Mouse (Mus musculus) T-helper 1 cell (primary cell): ENCODE results near the gene Agbl4.

ENCODE experiments used
- in situ Hi-C: fragments of 300-600 bp; cut with MboI, MseI; formaldehyde crosslinking; loops from one replicate; pipeline ENCODE4 v1.15.1; 2025; ENCODE audit warnings: high pct_unique_total_duplicates

Gene Agbl4

DNA sequence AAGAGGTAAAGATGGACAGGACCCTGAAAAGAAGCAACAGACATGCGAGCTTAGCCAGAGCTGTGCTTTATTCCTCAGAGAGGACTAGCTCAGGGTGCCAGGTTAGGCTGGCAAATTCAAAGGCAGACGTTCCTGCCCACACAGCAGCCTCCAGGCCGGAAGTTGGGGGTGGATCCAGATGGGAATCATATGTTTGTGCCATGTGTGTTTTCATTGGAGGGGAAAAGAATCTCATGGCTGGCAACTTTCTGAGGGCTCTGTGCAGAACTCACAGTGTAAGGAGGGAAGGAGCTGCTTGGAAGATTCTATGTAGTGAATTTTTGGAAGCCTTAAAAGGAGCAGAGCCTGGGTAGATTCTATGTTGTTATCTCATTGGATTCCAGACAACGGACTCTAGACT, 519.1 kb downstream of the Agbl4 start:
- in situ Hi-C loops, result no loop called here

DNA sequence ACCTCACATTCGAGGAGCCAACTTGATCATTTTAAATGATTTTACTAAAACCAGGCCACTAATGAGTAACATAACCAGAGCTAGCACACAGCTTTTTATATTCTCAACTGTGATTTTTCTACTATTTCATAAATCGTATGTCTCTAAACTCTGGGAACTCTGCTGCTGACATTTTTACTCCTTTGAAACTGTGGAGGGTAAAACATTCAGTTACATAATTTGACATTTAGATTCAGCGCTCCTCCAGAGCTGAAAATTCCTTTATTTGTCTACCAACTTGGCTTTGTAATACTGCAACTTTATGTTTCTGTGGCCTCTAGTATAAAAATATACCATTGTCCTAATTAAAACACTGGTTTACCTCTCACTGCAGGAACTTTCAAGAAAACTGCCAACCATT, 523.6 kb downstream of the Agbl4 start:
- in situ Hi-C loops, result no loop called here

DNA sequence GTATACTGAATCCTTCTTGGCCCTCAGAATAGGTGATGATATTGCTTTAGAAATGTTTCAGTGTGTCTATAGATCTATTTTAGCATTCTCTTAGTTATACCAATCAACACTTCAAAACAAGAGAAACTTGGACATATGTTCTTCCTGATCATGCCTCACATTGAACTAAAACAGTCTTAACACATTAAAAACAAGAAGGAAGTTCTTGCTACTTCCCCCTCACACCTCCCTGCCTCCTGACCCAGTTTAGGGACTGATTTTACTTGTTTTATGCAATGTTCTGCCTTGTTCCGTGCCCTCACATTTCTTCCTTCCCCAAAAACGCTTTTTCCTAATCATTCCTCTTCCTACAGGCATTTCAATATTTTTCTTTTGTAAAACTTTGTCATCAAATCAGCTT, 604.2 kb downstream of the Agbl4 start:
- in situ Hi-C loops, result no loop called here

DNA sequence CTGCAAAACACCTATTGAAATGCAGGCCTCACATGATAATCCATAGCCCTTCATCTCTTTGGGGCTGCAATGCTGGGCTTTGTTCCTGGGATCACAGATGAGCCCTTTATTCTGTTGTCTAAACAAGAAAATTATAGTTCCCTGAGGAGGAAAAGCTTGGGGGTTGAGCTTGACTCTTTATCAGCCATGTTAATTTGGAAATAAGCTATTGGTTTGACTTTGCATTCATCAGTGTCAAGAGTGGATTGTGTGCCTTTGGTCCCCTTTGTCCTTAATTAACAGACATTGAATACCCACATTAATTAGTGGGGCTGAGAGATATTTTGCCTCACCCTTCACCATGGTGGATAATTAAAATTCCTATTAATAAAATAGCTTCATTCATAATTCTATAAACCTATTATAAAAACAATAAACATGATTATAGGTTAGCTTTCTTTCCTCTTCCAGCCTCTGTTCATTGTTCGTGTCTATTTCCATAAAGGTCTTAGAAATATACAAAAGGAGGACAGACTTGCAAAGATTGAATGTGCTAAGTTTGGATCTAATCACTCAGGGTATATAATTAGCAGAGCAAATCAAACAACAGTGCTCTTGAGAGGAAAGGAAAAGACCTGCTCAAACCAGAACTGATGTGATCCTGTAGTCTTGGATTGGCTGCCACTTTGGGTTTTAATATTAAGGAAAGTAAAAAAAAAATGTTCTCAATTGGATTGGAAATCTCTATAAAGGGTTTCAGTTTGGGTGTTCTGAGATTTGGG, 607.4 kb downstream of the Agbl4 start:
- in situ Hi-C loops, result no loop called here

DNA sequence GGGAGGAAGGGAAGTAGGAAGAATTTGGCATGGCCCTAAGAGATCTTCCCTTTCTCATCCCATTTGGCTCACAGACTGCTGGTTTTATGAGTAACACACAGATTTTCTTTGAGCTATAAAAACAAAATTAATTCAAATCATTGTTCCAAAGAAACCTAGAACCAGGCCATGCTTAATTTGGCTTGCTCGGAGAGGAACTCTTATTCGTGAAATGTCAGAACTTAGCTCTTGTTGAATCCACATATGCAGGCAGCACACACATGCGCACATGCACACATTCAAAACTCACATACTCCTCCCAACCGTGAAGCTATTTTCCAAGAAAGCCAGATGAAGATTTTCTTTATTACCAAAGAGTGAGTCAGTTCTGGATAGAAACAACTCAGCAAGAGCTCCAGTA, 621.9 kb downstream of the Agbl4 start:
- in situ Hi-C loops, result no loop called here

DNA sequence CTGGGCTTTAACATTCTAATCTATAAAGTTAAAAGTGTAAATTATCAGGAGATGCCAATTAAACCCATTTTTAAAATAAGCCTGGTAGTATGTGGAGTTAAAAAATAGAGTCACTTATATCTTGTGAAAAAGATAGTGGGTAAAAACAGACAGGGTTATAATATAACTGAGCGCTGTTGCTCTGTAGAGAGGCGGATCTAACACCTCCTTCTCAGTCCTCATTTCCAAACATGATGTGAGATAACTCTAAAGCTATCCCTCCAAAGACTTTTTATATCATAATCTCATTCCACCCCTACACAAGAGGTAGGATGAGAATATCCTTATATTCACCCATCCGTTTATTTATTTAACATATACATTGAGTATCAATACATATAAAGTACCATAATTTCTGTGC, 669.9 kb downstream of the Agbl4 start:
- in situ Hi-C loops, result no loop called here

DNA sequence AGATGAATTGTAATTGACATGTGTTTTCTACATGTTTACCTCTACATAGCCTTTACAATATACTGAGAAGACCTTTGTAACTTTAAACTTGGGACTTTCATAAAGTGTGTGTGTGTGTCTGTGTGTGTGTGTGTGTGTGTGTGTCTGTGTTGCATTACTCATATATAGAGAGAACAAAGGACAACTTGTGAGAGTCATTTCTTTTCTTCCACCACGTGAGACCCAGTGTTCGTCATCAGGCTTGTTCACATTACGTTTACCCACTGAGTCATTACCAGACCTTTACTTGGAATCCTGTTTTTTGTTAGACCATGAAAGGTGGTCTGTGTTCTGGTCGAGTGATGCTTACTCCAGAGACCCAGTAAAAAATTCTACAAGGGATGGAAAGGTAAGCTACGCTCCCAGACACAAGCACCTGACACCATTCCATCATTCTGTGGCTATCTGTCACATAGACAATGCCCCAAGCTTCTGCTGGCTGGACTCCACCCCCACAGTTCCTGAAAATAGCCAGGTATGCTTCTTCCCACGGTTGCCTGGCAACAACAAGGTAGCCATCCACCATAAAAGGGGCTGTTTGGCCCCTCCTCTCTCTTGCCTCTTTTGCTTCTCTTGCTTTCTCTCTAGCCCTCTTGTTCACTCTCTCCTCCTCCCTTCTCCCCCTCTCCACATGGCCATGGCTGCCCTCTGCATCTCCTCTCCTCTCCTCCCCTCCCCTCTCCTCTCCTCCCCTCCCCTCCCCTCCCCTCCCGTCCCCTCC, 676.5 kb downstream of the Agbl4 start:
- in situ Hi-C loops, result no loop called here

DNA sequence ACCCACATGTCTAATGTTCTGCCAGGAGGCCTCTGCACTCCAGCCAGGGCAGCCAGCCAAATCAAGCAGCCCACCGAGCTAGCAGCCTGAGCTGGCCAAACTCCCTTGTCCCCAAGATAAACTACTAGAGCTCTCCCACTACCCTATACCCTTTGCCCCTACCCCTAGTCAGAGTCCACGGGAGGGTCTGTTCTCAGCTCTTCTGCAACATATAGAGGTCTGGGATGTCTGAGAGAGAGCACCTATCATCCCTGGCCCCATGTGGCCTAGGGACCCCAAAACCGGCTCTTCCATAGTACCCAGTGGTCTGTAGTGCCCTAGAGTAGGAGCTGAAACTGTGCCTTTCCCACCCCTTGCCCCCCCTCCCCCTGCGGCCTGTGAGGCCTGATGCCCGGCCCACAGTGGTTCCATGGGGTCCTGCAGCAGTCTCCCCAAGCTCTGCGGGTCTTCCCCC, 677.3 kb downstream of the Agbl4 start:
- in situ Hi-C loops, result no loop called here

DNA sequence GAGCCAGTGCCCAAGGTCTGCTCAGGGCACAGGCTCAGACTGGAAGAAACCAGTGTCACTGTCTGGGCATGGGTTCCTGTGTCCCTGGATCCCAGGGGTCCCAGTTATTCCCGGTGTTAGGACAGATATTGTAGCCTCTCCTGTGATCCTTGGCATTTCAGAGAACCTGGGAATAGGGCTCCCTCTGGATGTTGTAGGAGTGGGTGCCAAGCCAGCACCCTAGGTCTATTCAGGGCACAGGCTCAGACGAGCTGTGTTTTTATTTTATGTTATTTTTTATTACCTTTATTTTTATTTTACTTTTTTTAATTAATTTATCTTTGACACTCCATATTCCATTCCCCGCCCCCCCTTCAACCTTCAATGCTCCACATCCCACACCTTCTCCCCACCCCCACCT, 680.3 kb downstream of the Agbl4 start:
- in situ Hi-C loops, result no loop called here

DNA sequence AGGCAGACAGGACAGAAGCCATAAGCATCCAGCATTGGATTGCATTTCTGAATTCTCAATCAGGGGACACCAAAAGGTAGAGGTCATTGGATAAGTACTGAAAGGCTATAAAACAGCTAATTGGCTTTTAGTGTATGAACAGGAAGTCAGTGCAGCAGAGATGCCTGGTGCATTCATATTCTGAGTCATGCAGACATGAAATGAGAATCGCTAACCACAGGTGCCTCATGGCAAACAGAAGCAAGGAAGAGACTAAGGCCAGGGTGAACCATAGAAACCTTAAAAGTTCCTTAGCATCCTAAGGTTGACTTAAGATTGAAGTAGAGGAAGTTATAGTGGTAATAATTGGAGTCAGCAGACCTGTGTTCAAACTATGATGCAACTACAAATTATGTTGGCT, 687.9 kb downstream of the Agbl4 start:
- in situ Hi-C loops, result no loop called here

DNA sequence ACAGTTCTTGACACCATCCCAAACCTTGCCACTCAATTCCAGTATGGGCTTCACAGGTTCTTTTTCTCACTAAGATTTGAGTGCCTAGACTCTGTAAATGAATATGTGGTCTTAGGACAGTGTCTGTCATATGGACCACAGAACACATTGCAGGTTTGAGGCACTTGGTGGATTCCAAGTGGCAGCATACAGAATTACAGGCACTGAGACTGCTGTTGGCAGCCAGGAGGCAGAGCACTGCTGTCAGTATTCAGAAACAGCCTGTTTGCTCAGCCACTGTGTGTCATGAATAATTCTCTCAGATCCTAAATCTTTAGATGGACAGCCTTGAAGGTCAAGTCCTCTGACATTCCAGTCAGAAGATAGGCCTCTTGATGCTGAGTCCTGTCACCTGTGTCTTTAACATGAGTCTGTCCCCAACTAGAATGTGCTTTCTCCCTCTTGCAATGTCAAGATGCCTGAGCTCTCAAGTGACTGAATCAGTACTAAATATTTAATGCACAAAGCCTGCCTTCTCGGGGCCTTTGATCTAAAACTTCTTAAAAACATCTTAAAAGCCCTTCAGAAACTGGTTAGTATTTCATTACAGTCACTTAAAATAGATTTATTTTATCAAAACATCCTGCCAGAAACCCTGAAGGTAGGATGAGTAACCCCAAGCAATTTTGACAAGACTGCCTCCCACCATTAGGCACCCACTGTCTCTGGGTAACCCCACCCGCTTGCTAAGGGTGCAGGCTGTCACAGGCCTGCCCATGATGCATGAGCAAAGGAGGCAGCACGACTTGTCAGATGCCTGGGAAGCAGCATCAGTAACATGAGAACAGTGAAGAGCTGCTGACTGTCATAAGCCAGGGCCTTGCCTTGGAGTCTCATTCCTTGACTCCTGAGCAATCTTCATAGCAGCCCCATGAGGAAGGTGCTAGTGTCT, 739.0 kb downstream of the Agbl4 start:
- in situ Hi-C loops, result no loop called here

DNA sequence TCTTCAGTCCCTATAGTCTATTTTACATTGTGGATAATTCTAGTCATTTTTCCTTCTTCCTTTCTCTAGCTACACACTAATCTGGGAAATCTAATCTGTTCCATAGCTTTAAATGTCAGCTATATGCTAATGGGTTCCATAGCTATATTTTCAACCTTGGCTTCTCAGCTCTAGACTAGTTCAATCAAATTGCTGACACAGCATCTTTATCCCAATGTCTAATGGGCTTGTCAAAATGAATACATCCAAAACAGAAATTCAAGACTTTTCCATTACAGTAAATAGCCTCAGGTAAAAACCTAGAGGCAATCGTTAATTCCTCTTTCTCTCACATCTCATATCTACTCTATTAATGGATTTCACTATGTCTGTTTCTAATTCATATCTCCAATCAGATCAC, 750.3 kb downstream of the Agbl4 start:
- in situ Hi-C loops, result no loop called here

DNA sequence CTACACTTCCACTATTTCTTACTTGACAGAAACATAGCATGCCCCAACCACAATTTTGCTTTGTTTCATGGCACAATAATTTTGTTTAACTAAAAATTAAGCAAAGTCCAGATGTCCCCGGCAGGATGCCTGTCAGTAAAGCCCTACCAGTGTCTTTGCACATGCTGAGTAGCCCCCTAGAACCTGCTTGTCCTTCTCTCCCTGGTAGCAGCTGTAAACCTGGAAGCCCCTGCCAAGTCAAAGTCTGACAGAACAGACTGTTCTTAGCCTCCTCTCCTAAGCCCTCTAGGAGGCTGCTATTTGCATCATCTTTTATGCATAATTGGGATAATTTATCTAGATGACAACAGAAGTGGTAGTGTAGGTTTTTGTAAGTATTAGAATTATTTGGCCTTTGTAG, 758.4 kb downstream of the Agbl4 start:
- in situ Hi-C loops, result no loop called here

DNA sequence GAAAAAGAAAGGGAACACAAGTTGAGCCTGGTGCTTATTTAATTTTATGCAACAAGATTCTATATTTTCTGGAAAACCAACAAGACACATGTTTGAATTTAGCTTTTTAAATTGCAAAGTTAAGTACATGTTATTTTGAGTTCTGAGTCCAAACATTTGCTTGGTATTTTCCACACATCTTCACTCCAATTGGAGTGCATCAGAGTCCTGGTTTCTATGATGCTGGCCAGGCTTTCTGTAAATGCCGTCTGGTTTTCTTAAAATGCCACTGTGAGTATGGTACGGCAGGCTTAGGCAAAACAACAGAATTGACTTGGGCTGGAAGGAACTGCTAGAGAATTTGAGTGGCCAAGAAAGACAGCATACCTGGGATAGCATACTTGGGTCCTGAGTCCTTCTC, 784.0 kb downstream of the Agbl4 start:
- in situ Hi-C loops, result no loop called here

DNA sequence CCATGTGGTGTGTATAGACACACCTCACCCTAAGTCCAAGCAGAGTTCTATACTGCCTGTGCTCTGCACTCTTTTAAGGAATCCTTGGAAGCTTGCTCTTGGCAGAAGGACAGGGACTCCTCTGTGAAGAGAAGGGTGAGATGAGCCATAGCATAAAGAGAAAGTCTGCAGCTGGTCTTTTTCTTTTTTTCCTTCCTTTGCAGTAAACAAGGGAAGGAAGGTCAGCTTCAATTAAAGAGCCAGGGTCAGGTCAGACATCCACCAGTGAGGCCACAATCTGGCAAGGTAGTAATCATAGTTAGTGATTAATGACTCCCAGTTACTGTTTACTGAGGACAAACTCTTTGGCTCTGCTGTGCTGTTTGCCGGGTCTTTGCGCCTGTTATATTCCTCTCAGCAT, 802.6 kb downstream of the Agbl4 start:
- in situ Hi-C loops, result no loop called here

DNA sequence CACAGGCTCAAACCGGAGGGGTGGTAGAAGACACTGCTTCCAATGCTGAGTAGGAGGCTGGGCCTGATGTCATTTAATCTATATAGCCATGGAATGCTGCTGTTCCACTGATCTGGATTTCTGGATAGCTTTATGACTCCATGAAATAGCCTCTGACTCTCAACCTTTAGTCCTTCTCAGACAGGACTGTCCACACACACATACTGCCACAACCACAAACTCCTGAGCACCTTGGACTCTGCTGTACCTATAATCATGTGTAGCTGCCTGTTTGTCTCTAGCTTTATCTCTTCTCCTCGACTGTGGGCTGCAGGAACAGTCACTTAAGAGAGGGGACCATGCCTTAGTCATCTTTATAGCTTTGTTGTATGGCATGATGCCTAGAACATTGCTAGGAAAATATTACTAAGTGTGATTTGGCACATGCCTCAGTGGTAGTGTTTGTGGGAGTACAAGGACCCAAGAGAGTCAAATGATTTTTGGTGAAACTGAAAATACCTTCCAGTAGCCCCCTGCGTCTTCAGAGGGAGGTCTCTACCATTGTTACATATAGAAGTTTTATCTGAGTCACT, 817.8 kb downstream of the Agbl4 start:
- in situ Hi-C loops, result loop anchor here (10.0 kb wide), 1 partner anchor 60 kb away; no protein-coding TSS in a partner anchor

DNA sequence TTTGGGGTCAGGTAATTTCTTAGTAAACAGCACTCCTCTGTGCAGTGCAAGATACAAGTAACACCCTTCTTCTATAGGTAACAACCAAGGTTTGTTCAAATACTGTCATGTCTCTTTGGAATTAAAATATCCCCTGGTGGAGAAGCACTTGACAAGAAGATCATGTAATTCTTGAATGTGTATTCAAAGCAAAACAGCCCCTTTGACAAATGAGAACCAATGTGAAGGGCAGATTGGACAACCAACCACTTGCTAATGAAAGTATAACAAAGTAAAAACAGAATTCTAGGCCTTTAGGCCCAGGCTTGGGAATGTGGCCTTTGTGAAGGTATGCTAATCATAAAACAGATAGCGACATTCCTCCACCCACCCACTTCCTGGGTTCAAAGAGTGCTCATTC, 821.6 kb downstream of the Agbl4 start:
- in situ Hi-C loops, result loop anchor here (10.0 kb wide), 1 partner anchor 56 kb away; no protein-coding TSS in a partner anchor

DNA sequence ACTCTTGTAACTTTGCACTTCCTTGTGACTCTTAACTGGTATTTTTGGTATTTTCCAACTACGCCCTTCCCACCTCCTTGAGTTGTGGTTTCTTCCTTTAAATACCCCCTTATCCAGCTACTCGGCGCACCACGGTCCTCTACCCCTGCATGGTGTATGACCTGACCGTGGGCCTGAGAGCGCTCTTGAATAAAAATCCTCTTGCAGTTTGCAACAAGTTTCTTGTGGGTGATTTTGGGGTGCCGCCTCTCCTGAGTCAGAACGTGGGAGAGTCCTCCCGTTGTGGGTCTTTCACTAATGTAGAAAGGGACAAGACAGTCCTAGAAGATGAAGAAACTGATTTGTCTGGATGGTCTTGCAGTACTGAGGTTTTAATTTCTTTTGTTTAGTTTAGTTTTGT, 822.1 kb downstream of the Agbl4 start:
- in situ Hi-C loops, result loop anchor here (10.0 kb wide), 1 partner anchor 55 kb away; no protein-coding TSS in a partner anchor

DNA sequence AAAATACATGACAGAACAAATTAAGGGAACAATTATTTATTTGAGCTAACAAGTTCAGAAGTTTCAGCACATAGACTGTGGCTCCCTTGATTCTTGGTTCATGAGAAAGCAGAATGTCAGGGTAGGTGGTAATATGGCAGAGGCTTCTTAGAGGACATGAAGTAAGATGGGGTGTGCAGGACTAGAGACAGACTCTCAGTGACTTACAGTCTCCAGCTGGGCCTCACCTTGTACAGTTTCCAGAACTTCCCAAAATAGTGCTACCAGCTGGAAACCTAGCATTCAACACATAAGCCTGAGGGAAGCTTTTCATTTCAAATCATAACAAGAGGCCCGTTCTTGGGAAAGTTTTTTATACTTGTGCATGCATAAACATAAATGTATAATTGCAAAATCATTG, 836.4 kb downstream of the Agbl4 start:
- in situ Hi-C loops, result no loop called here

DNA sequence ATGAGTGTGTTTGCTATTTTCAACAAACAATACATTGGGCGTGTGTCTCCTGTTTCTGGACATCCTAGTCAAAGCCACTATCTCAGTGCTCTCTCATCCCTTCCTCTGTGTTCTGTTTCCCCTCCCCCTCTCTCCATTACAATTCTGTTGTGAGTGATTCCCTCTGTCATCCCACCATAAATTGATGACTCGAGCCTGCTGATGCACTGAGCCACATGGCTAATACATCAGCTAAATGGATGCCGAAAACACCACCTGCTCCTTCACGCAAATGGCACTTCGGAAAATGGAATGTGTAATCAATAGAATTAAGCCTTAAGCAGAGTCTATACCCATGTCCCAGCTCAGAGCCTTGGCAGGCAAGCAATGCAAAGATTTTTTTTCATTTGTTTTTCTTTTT, 854.5 kb downstream of the Agbl4 start:
- in situ Hi-C loops, result no loop called here

DNA sequence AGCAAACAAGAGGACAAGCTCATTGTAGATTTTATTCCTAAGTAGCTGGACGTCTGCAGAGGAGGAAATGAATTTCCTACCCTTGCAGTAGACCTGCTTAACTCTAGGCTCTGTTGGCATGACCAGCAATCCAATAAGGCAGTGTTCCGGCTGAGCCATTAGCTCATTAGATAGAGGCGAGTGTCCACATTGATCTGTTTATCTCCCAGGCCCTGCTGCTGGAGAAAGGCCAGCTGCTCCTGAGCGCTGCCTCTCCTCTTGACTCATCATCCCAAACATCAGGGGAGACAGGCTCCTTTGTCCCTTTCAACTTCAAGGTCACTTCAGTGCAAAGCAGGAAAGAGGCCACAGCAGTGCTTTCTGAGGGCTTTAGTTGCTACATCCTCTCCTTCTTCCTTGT, 858.0 kb downstream of the Agbl4 start:
- in situ Hi-C loops, result no loop called here

DNA sequence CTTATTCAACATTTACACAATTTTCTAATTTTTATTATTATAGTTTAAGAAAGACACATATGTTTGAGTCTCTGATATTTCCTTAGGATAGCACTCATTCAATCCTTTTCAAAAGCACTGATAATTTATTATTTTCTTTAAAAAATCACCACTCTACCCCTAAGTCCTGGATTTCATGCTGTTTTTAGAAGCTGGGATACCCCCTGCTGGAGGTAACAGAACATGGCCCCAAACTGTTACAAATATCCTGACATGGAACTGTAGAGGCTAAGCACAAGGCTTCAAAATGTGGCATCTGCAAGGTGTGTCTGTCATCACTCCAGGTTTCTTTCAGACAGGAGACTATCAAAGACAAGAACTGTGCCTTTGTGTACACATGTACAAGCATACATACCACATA, 859.5 kb downstream of the Agbl4 start:
- in situ Hi-C loops, result no loop called here
